25 mouse cellular contexts compared by ENCODE assay signal in the genomic region with DNA sequence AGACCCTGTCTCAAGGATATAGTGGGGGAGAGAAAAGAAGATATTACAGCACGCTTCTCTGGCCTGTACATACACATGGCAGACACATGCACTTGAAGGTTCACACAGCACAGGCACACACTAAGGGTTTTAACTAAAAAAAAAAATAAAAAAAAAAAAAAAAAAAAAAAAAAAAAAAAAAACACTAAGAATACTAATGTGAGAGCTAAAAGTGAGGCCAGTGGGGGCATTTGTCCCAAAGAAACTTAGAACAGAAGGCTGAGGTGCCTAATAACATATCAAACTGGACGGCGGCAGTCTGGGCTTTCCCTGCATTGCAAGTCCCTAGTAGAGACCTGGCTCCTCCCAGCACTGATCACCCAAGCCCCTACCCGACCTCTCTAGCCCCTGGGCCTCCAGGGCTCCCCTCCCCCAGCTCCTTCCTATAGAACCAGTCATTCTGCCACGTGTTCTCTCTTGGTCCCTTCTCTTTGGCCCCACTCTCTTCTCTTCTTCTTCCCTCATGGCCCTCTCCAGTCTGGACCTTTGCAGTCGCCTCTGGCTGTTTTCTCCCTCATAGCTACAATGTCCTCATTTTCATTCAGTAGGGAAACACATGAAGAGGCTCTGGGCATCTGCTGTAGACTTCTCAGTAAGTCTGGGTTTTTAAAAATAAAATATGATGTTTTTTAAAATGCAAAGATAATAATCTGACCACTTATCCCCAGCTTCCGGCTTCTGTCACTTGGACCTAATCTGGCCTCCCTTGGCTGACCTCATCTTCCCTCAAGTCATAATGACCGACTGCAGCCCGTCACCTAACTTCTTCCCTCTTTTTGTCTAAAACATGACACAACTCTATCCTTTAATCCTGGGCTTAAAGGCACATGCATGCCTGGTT. TPM values are rescaled to one million over a fixed set of nuclear protein-coding genes. Genes with fewer than 3 reads are reported as not detected.
DNase-seq lines count a peak whose midpoint lies in the region; ATAC-seq and TF ChIP-seq lines count a peak whose summit lies in the region.
"Had no signal": no experiment of that assay in that cellular context is flagged by ENCODE, and none has a peak within 500 bp of the region (broad histone marks: within the 10 kb centered on the region; RNA-seq: fewer than 3 reads in every experiment).

No protein-coding gene starts in this region.

- H3K9me3 ChIP-seq in lung, postnatal 0 days (ENCODE audit: low read length) = no peaks in the 10 kb centered on the region
- no peaks in the 10 kb centered on the region for H3K9me3 ChIP-seq in ES-E14 (ENCODE audit: control insufficient read depth, insufficient read depth, low read depth, low read length)
- H3K9me3 ChIP-seq in liver, embryonic 11.5 days (ENCODE audit: control insufficient read depth, low read length) = no peaks in the 10 kb centered on the region
- no peaks in the 10 kb centered on the region for H3K9me3 ChIP-seq in forebrain, embryonic 11.5 days (ENCODE audit: control insufficient read depth, low read length)
- H3K9me3 ChIP-seq: forebrain, embryonic 10.5 days; heart, embryonic 13.5 days; lung, embryonic 15.5 days; midbrain, embryonic 15.5 days; neural tube, embryonic 15.5 days had no signal

- in situ Hi-C loops in ES-E14 (cut with MboI; ENCODE audit: low sequenced_read_pairs in 2 of 2, unreplicated experiment in 2 of 2) = no loop called here

- H3K9ac ChIP-seq in lung, postnatal 0 days (replicated peaks; ENCODE audit: low read depth) = no peak overlapping the region
- no peak overlapping the region; the same call in 1 of the 2 replicates for H3K9ac ChIP-seq in ES-E14 (ENCODE audit: insufficient read depth, low read depth, low read length, poor library complexity, severe bottlenecking)
- H3K9ac ChIP-seq in liver, embryonic 11.5 days (ENCODE audit: low read depth, low read length) = no peak overlapping the region
- H3K9ac ChIP-seq in forebrain, embryonic 11.5 days (ENCODE audit: low read length) = no peak overlapping the region
- H3K9ac ChIP-seq: heart, embryonic 13.5 days; lung, embryonic 15.5 days; midbrain, embryonic 15.5 days; neural tube, embryonic 15.5 days had no signal

- WGBS in lung, postnatal 0 days = 49% methylated on average over 9 of the region's 9 CpGs
- 45% methylated on average over 9 of the region's 9 CpGs for WGBS in liver, embryonic 11.5 days
- WGBS in forebrain, embryonic 11.5 days = 52% methylated on average over 9 of the region's 9 CpGs

- no peak for TF ChIP-seq CTCF in lung, postnatal 0 days (IDR thresholded peaks at IDR 0.05)

- H3K36me3 ChIP-seq in lung, postnatal 0 days (ENCODE audit: insufficient read depth, low read length) = no peaks in the 10 kb centered on the region
- no peaks in the 10 kb centered on the region for H3K36me3 ChIP-seq in ES-E14 (ENCODE audit: control insufficient read depth, insufficient read depth, low read length, poor library complexity, severe bottlenecking)
- H3K36me3 ChIP-seq in liver, embryonic 11.5 days (ENCODE audit: control insufficient read depth, insufficient read depth, low read length) = no peaks in the 10 kb centered on the region
- H3K36me3 ChIP-seq in forebrain, embryonic 11.5 days (ENCODE audit: control insufficient read depth, insufficient read depth, low read length) = no peaks in the 10 kb centered on the region
- H3K36me3 ChIP-seq: forebrain, embryonic 10.5 days; heart, embryonic 13.5 days; lung, embryonic 15.5 days; midbrain, embryonic 15.5 days; neural tube, embryonic 15.5 days had no signal

- H3K27ac ChIP-seq in lung, postnatal 0 days (ENCODE audit: low read length) = peak overlapping the region; percentile 54; the same call in 1 of the 2 replicates
- H3K27ac ChIP-seq in ES-E14 (ENCODE audit: insufficient read depth, low read depth, low read length, poor library complexity, severe bottlenecking) = no peak overlapping the region
- H3K27ac ChIP-seq in liver, embryonic 11.5 days (ENCODE audit: low read depth, low read length) = 0 out of 2 replicates have a peak overlapping the region, but pooled peaks have one; percentile 61
- no peak overlapping the region for H3K27ac ChIP-seq in forebrain, embryonic 11.5 days (ENCODE audit: low read depth, low read length)
- H3K27ac ChIP-seq: heart, embryonic 13.5 days; hindbrain, postnatal 0 days; layer of hippocampus, adult 2 months; lung, embryonic 15.5 days; midbrain, embryonic 15.5 days; neural tube, embryonic 15.5 days had no signal

- no peak overlapping the region for H3K4me2 ChIP-seq in lung, postnatal 0 days (replicated peaks; ENCODE audit: low read depth, low read length)
- no peak overlapping the region for H3K4me2 ChIP-seq in liver, embryonic 11.5 days
- no peak overlapping the region for H3K4me2 ChIP-seq in forebrain, embryonic 11.5 days (ENCODE audit: low read depth, low read length, severe bottlenecking)
- H3K4me2 ChIP-seq: heart, embryonic 13.5 days; lung, embryonic 15.5 days; midbrain, embryonic 15.5 days; neural tube, embryonic 15.5 days had no signal

- no peak overlapping the region for H3K4me3 ChIP-seq in lung, postnatal 0 days (ENCODE audit: low read depth, low read length)
- H3K4me3 ChIP-seq in ES-E14 (ENCODE audit: insufficient read depth in 1 of 2, low read depth in 1 of 2, low read length in 2 of 2, poor library complexity in 1 of 2, severe bottlenecking in 1 of 2) = no peak overlapping the region
- no peak overlapping the region for H3K4me3 ChIP-seq in liver, embryonic 11.5 days (ENCODE audit: low read depth, low read length)
- H3K4me3 ChIP-seq in forebrain, embryonic 11.5 days (ENCODE audit: low read depth, low read length) = no peak overlapping the region
- H3K4me3 ChIP-seq: forebrain, embryonic 10.5 days; heart, embryonic 13.5 days; layer of hippocampus, adult 2 months; lung, embryonic 15.5 days; midbrain, embryonic 15.5 days; neural tube, embryonic 15.5 days had no signal

- no peak for TF ChIP-seq EP300 in lung, postnatal 0 days (IDR thresholded peaks at IDR 0.05)

- no peaks in the 10 kb centered on the region for H3K4me1 ChIP-seq in lung, postnatal 0 days (ENCODE audit: insufficient read depth, low read depth, low read length)
- peaks cover 8 to 22% of the 10 kb centered on the region in 2 experiments; a peak in 3 of 4 replicates for H3K4me1 ChIP-seq in ES-E14 (ENCODE audit: control insufficient read depth in 2 of 2, insufficient read depth in 2 of 2, low read length in 2 of 2, poor library complexity in 1 of 2)
- H3K4me1 ChIP-seq in liver, embryonic 11.5 days (replicated peaks; ENCODE audit: control insufficient read depth, insufficient read depth, low read length) = peaks cover 19% of the 10 kb centered on the region
- H3K4me1 ChIP-seq in forebrain, embryonic 11.5 days (replicated peaks; ENCODE audit: control insufficient read depth, insufficient read depth, low read length) = no peaks in the 10 kb centered on the region
- H3K4me1 ChIP-seq: midbrain, embryonic 15.5 days; neural tube, embryonic 15.5 days had no signal

- no peak for ATAC-seq in lung, postnatal 0 days
- ATAC-seq in liver, embryonic 11.5 days (replicated peaks; ENCODE audit: low FRiP score) = peak; percentile 46; the same call in 1 of the 2 replicates
- ATAC-seq in forebrain, embryonic 11.5 days (replicated peaks; ENCODE audit: low FRiP score) = no peak
- ATAC-seq: hindbrain, postnatal 0 days; midbrain, embryonic 15.5 days had no signal

- H3K27me3 ChIP-seq in lung, postnatal 0 days (replicated peaks; ENCODE audit: insufficient read depth, low read length) = no peaks in the 10 kb centered on the region
- no peaks in the 10 kb centered on the region for H3K27me3 ChIP-seq in liver, embryonic 11.5 days (replicated peaks; ENCODE audit: control insufficient read depth, insufficient read depth, low read length)
- H3K27me3 ChIP-seq in forebrain, embryonic 11.5 days (ENCODE audit: control insufficient read depth, insufficient read depth, low read length) = no peaks in the 10 kb centered on the region
- H3K27me3 ChIP-seq: heart, embryonic 13.5 days; lung, embryonic 15.5 days; midbrain, embryonic 15.5 days; neural tube, embryonic 15.5 days had no signal

- DNase-seq in lung, postnatal 0 days (ENCODE audit: low spot score) = peak; percentile 57
- DNase-seq in lung, postnatal 4 days = no peak
- no peak for DNase-seq in ES-E14 (ENCODE audit: low read depth, low spot score)
- peak; percentile 48 for DNase-seq in embryo, embryonic 10 days (ENCODE audit: low spot score)
- DNase-seq in liver, embryonic 11.5 days (ENCODE audit: low spot score) = no peak
- no peak for DNase-seq in right cerebral cortex, adult 18-20 months
- no peak for DNase-seq in layer of hippocampus, adult 9-11 months
- no peak for DNase-seq in forebrain, embryonic 11.5 days (ENCODE audit: low spot score)
- DNase-seq: cerebellum, adult 8-10 months; gastrocnemius, postnatal 10 days; heart, adult 18-20 months; kidney, adult 18-20 months; kidney, postnatal 10 days; thymus, postnatal 25 days had no signal

TF ChIP-seq in ES-E14, 5 proteins besides CTCF, POLR2A, EP300 and RAD21 (continues in another document):
- TF ChIP-seq ZNF384 (IDR thresholded peaks at IDR 0.05; ENCODE audit: low read depth, low read length) = peak; percentile 91

RNA-seq across cellular contexts. Expression of a gene that starts 8.0 kb away (rescaled TPM):
- 0.73 and 0.83 TPM in 2 replicates for polyA plus RNA-seq in lung, postnatal 0 days (2015; fragmentation: Nextera tagmentation; extraction: Ambion mirVana)
- 30.2 and 67.4 TPM in 2 replicates for total RNA-seq in ES-E14 (2012; rRNA removed)
- 12.7 and 14.4 TPM in 2 replicates for polyA plus RNA-seq in liver, embryonic 11.5 days (2014; fragmentation: Nextera tagmentation; extraction: Ambion mirVana)
- polyA plus RNA-seq in forebrain, embryonic 11.5 days (2014; fragmentation: Nextera tagmentation; extraction: Ambion mirVana) = 0.11 and 0.12 TPM in 2 replicates

RNA-seq across cellular contexts. Expression of a gene that starts 23.6 kb away (rescaled TPM):
- polyA plus RNA-seq in lung, postnatal 0 days (2015; fragmentation: Nextera tagmentation; extraction: Ambion mirVana) = 0.14 and 0.21 TPM in 2 replicates
- 5.6 and 7.1 TPM in 2 replicates for total RNA-seq in ES-E14 (2012; rRNA removed)
- 43.8 and 44.2 TPM in 2 replicates for polyA plus RNA-seq in liver, embryonic 11.5 days (2014; fragmentation: Nextera tagmentation; extraction: Ambion mirVana)
- 5.4 and 5.5 TPM in 2 replicates for polyA plus RNA-seq in forebrain, embryonic 11.5 days (2014; fragmentation: Nextera tagmentation; extraction: Ambion mirVana)
- total RNA-seq: heart, postnatal 25 days; layer of hippocampus, adult 2 months had no signal
- polyA plus RNA-seq: C2C12 had no signal

RNA-seq across cellular contexts. Expression of a gene that starts 50.2 kb away (rescaled TPM):
- 28.4 and 29.6 TPM in 2 replicates for polyA plus RNA-seq in lung, postnatal 0 days (2015; fragmentation: Nextera tagmentation; extraction: Ambion mirVana)
- 113 and 133 TPM in 2 replicates for total RNA-seq in ES-E14 (2012; rRNA removed)
- 50.3 and 59.5 TPM in 2 replicates for polyA plus RNA-seq in liver, embryonic 11.5 days (2014; fragmentation: Nextera tagmentation; extraction: Ambion mirVana)
- polyA plus RNA-seq in forebrain, embryonic 11.5 days (2014; fragmentation: Nextera tagmentation; extraction: Ambion mirVana) = 96.5 and 104 TPM in 2 replicates

RNA-seq across cellular contexts. Expression of a gene that starts 54.5 kb away (rescaled TPM):
- polyA plus RNA-seq in lung, postnatal 0 days (2015; fragmentation: Nextera tagmentation; extraction: Ambion mirVana) = 14.6 and 16.0 TPM in 2 replicates
- total RNA-seq in ES-E14 (2012; rRNA removed) = 13.5 and 31.2 TPM in 2 replicates
- 12.3 and 13.7 TPM in 2 replicates for polyA plus RNA-seq in liver, embryonic 11.5 days (2014; fragmentation: Nextera tagmentation; extraction: Ambion mirVana)
- 0.47 and 0.85 TPM in 2 replicates for polyA plus RNA-seq in forebrain, embryonic 11.5 days (2014; fragmentation: Nextera tagmentation; extraction: Ambion mirVana)

RNA-seq across cellular contexts. Expression of a gene that starts 58.5 kb away (rescaled TPM):
- polyA plus RNA-seq in lung, postnatal 0 days (2015; fragmentation: Nextera tagmentation; extraction: Ambion mirVana) = 0.20 and 0.30 TPM in 2 replicates
- not detected in 2 replicates for total RNA-seq in ES-E14 (2012; rRNA removed)
- not detected in 2 replicates for polyA plus RNA-seq in liver, embryonic 11.5 days (2014; fragmentation: Nextera tagmentation; extraction: Ambion mirVana)
- not detected in 2 replicates for polyA plus RNA-seq in forebrain, embryonic 11.5 days (2014; fragmentation: Nextera tagmentation; extraction: Ambion mirVana)
- total RNA-seq: adrenal gland, adult 18-20 months; gastrocnemius, postnatal 10 days; heart, adult 18-20 months; heart, postnatal 25 days; hindbrain, postnatal 0 days; layer of hippocampus, adult 2 months; left cerebral cortex, postnatal 36 days had no signal
- polyA plus RNA-seq: C2C12; forebrain, embryonic 10.5 days; heart, embryonic 13.5 days; hindbrain, postnatal 0 days; lung, embryonic 15.5 days; midbrain, embryonic 15.5 days; neural tube, embryonic 15.5 days had no signal

Comparison
In these comparisons a context has a peak if more than half of its experiments do, and no peak if none do; other contexts are left out.
1. DNase-seq: peak in lung, postnatal 0 days (single experiment) and embryo, embryonic 10 days (single experiment); none in lung, postnatal 4 days (0 of 2), ES-E14 (single experiment), liver, embryonic 11.5 days (single experiment), right cerebral cortex, adult 18-20 months (single experiment), layer of hippocampus, adult 9-11 months (single experiment) and forebrain, embryonic 11.5 days (single experiment).
2. H3K27ac ChIP-seq: peak in lung, postnatal 0 days (single experiment) and liver, embryonic 11.5 days (single experiment); none in ES-E14 (single experiment) and forebrain, embryonic 11.5 days (single experiment).